Mouse (Mus musculus) kidney, adult 2 months (tissue): ENCODE results near the gene Gm3460.
"Not testable (repeated sequence)": the region's sequence is repeated elsewhere in the genome, so short reads cannot be mapped to it uniquely, and the experiment has no call there.

Experiments
- CTCF ChIP-seq: fragments of 200-500 bp; conservative IDR thresholded peaks from 2 replicates; pipeline ENCODE4 v1.5.1; 2011; ENCODE audit warnings: low read depth, mild to moderate bottlenecking, control low read depth, low read length, moderate library complexity, mixed read lengths; ENCODE audit not compliant: insufficient read depth, insufficient read length
- POLR2A ChIP-seq: fragments of 200-500 bp; IDR thresholded peaks from one replicate; pipeline ENCODE4 v1.6.1; 2011; ENCODE audit warnings: low read depth, low read length, control low read depth

DNA sequence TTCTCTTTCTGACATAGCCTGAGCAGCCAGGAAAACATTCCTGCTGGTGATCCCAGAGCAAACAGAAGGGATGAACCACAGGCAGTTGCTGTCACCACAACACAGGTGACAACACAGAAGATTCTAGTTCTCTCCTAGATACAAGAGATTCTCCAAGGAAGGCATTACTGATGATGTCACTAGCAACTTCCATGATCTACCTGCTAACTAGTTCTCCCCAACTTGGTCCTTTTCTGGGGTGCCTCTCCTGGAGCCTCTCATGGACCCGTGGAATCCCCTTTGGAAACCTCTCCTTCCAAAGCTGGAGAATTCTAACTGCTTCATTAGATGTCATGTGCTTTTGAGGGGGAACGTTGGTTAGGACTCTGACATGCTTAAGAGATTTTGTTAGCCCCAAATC, at the start of gene Gm3460:
- TF ChIP-seq CTCF, POLR2A: not testable (repeated sequence)
